Mouse (Mus musculus) heart, adult 9 months (tissue): ENCODE results near the gene Inhbb.

Experiments used
- DNase-seq, 2 experiments: peaks; one replicate each; pipeline ENCODE4 v3.0.0; 2022; ENCODE audit warnings: low spot score in 2 of 2

Gene Inhbb

DNA sequence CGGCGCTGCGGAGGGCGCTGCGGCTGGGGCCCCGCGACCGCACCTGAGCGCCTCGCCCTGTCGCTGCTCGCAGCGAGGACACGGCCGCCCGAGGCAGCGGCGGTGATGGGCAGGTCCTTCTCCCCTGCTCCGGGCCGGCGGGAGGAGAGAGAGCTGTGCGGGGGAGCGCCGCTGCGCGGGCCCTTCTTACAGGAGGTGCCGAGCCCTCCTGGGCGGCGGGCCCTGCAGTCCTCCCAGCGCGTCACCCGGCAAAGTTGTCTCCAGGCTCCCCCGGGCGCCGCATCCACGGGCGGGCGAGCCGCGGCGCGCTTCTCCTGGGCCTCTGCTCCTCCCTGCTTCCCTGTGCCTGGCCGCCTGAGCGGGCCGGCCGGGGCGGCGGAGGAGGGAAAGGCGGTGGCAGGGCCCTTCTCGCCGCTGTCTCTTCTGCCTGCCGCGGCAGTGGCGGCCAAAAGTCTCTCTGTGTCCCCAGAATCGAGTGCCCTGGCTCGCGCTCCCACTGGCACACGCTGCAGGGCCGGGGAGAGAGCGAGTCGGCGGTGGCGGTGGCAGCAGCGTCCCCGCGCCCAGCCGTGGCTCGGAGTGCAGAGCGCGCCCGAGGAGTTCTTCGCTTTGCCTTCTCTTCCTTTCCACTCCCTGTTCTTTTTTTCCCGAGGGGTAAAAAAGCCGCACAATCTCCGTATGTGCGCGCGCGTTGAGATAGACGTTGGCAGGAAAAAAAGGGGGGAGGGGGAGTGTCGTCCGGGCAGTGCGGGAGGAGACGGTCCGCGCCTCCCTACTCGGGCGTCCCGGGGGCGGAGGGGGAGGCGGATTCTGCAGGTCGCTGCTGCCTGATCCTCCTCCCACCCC, at the start of gene Inhbb:
Gene Inhbb, minus strand, starts transcription at position 673 of the 846 bp plus-strand sequence.
- DNase-seq: peak; percentile 15 to 22

GRCm38 (mm10) chr1:119463386-119463785, 41.3 kb upstream of the Inhbb start:
- DNase-seq: peak in 1 of 2 experiments; percentile 19

DNA sequence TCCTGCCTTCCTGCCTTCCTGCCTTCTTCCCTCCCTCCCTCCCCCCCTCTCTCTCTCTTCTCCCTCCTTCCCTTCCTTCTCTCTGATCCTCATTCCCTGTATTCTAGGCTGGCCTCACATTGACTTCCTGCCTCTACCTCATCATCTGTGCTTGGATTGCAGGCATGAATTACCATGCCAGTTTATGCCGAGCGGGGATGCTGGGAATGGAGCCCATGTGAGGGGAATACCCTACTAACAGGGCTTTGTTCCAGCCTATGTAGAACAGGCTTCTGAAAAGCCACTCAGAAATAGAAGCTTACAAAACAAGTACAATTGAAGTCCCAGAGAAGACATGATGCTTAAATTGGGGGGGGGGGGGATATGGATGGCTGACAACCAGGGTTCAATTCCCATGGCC, 38.0 kb upstream of the Inhbb start:
- DNase-seq: no peak

DNA sequence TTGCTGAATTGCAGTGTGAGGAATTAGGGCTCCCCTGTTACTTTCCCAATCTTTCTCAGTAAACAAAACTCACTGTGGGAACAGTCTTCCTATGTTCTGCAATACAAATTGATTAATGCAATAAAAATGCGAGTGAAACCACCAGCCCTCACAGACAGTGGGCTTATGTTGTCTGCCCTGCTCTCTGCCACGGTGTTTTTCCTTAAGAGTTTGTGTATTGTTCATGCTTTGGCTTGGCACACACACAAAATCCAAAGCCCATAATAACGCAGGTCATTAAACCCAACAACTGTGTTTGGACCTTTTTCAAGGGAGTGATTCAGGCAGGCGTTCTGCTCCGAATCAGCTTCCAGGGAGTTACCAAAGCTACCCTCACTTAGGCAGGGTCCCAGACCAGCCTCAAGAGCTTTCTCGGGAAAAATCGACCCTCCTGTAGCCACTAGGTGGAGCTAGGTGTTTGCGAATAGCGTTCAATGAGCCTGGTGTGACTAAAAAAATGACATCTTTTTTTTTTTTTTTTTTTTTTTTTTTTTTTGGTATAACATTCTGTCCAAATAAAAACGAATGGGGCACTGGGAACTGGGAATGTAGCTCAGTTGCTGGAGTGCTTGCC, 36.1 kb upstream of the Inhbb start:
- DNase-seq: peak; percentile 34 to 54

DNA sequence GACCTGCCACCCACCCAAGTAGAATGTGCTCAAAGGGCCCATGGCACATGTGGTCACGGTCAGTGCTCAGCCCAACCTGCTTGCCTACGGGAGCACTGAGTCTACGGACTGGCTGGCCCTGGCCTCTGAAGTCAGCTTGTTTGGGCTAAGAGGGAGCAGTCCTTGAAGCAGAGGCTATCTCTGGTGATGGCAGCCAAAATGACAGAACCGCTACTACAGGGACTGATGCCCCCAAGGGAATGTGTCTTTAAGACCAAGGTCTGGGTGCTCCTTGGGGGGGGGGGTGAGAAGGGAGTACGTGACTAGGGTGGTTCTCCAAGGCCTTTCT, 35.4 kb upstream of the Inhbb start:
- DNase-seq: no peak

DNA sequence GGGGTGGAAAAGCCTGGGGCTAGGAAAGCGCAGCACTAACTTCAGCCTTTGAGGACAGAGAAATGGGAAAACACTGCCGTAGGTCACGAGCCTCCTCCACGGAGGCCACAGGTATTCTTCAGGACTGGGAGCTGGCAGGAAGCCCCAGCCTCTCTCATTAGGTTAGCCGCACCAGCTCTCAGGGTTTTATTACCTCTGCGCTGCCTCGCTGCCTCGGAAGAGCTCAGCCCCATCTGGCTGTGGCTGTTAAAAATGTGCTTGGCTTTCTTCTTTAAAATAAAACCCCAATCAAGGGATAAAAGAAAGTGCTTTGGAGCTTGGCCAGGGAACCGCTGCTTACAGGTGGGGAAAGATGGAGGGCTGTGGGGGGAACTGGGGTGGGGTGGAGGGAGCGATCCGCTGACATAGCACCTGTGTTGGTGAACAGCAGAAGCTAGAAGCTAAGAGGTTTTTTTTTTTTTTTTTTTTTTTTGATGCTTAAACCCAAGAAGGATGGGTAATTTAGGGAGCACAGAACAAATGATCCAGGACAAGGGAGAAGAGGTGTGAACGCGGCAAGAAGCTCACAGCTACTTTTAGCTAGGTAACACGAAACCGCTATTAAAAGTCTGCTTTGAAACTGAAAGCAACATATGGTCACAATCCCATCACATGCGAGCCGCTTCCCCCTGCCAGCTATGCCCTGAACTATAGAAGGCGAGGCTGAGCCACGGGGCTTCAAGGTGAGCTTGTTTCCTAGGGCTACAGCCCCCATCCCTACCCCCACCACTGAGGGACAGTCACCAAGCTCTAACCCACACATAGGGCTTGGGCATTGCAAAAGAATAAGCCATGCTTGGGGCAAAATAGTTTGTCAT, 34.9 kb upstream of the Inhbb start:
- no peak for DNase-seq

DNA sequence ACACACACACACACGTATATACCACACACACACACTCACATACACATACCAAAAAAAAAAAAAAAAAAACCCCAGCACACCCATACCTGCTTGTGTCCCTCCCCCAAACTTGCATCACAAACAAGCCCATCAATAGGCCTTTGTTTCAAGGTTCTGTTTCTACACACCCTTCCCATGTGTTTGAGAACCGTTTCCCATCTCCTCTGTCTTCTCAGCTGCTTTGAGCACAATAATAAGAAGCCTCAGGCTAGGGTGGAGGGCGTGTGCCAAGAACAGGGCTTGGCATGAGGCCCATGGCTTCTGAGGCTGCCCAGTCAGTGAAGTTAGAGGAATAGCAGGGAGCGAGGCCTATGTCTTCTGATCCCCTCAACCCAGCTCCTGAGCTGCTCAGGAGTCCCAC, 31.7 kb upstream of the Inhbb start:
- no peak for DNase-seq

- no peak for DNase-seq
Observed at GRCm38 (mm10) chr1:119451417-119451816, 29.4 kb upstream of the Inhbb start.

- DNase-seq: no peak
Observed at GRCm38 (mm10) chr1:119450651-119451345, 28.8 kb upstream of the Inhbb start.

GRCm38 (mm10) chr1:119446753-119447283, 24.8 kb upstream of the Inhbb start:
- no peak for DNase-seq

DNA sequence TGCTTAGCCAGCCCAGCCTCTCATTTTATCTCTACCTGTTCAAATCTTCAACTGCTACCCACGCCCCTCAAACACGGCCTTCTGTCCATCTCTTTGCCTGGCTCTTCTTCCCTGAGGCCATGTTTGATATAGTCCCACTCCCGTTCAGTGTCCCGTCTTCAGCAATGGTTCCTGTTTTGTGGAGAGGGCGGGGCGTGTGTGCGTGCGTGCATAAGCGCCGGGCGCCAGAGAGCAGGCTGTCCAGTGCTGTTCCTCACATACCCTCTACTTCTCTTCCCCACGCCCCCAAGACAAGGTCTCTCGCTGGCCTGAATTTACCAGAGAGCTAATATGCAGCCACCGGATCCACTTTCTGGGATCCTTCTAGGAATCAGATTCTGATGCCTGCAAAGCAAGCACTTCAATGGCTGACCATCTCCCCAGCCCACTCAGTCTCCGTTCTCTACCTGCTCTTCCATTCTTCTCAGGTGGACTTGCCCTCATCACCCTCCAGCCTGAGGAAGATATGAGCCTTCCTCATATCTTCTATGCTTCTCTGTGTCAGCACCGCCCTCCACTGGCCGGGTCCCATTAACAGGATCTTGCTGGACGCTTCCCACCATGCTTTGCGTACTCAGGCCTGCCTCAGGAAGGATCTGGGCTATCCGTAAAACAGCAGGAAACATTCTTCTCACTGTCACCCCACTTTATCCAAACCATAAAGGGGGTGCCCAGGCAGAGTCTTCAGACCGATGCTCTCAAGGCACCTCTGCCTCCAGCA, 21.7 kb upstream of the Inhbb start:
- no peak for DNase-seq

- no peak for DNase-seq
Observed at GRCm38 (mm10) chr1:119442901-119443300, 20.9 kb upstream of the Inhbb start.

GRCm38 (mm10) chr1:119438105-119438637, 16.1 kb upstream of the Inhbb start:
- no peak for DNase-seq

DNA sequence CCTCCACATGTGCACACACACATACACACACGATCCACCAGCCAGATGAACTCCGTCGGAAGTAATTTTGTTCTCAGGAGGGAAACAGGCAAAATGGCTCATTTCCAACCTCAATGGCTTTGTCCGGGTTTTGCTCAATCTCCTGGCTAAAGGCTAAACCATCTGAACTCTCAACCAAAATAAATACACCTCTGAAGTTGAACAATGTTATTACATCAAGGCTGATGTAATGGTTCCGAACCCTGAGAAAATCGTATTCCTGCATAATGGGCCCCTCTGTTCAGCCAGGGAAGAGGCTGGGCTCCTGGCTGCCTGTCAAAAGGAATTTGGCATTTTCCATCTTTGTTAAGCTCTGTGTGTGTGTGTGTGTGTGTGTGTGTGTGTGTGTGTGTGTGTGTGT, 15.4 kb upstream of the Inhbb start:
- DNase-seq: no peak

- DNase-seq: no peak
Observed at GRCm38 (mm10) chr1:119424141-119424860, 2.3 kb upstream of the Inhbb start.

DNA sequence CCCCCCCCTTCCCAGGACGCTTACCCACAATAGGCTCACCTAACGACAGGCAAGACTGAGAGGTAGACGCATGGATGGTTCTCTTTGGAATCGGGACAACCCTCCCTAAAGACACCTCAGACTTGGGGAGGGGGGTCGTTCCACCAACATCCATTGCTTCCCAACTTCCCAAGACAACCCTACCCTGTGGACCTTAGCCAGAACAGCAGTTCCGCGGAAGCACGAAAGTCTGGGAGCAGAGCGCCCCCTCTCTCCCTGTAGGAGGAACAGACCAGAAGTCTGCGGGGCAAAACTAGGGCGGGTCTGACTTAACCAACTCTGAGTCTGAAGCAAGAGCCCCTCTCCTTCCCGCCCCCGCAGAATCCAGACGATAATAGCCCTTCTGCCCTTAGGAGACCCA, 1.5 kb upstream of the Inhbb start:
- peak; percentile 50 to 63 for DNase-seq

GRCm38 (mm10) chr1:119422460-119423015, 490 bp upstream of the Inhbb start:
- DNase-seq: no peak

DNA sequence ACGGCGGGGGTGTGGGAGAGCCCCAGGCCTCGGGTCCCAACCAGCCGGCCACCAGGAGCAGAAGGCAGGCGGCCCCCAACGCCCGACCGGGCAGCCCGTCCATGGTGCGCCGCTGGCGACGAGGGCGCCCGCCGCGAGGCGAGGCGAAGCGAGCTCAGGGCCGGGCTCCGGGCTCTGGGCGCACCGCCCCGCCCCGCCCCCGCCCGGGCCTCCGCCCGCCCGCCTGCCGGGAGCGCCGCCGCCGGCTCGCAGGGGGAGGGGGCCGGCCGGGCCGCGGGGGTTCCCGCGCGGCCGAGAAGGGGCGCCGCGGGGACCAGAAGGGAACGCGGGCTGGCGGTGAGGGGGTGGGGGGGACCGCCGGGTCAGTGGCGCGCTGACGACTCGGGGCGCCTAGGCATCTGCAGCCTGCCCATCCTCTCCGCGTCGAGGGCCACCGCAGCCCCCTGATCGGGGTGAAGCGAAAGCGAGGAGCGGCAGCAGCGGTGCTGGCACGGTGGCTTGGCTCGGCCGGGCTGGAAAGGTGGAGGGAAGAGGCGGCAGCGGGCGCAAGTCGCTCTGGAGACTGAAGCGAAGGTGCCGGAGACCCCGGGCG, 968 bp downstream of the Inhbb start:
- peak; percentile 8 to 15 for DNase-seq
